Mouse (Mus musculus) duodenum, adult 2 months (tissue): ENCODE results near the gene Nell2. TPM values are rescaled to one million over a fixed set of nuclear protein-coding genes. Genes with fewer than 3 reads are reported as not detected.

ENCODE experiments used
- polyA plus RNA-seq: library from polyadenylated mRNA; depleted of rRNA; stranded (reverse); fragments of >200 nt; gene quantifications from 2 replicates; pipeline ENCODE4 v1.2.3, GENCODE M21; 2012; ENCODE audit warnings: low replicate concordance; rRNA removed

The Nell2 gene
- polyA plus RNA-seq = 0.30 and 0.75 TPM in 2 replicates

GRCm38 (mm10) chr15:95527948-95528861 lies at the start of gene Nell2:
Nell2 (minus strand) TSS chr15:95528559.

Other genes with a start within 250 kb of the Nell2 start
- not detected in 2 replicates for gene Dbx2, start 127.4 kb upstream of the Nell2 start, polyA plus RNA-seq